Mouse (Mus musculus): ENCODE measurements around the gene Ugt8a.

Ugt8a gene

GRCm38 (mm10) chr3:125869873-125870272 lies 68.5 kb downstream of the Ugt8a start:
- DNase-seq (ENCODE audit: low read depth, low spot score) = no peak

DNA sequence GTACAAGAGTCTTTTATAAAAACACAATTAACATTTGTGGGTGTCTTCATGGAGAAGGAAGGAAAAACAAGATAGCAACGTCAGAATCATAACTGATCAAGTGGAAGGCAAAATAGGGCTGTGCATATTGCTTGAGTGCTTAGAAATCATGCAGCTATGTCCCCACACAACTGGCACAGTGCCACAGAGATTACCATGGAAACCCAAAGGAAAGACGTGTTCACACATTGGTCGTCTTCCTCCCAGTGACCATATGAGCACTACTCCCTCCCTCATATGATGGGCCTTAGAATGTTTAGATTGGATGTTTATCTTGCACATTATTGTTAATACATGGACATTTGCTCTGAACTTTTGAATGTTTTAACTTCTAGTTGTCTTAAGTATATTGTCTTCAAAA lies 76.8 kb downstream of the Ugt8a start:
- DNase-seq (ENCODE audit: low read depth, low spot score) = no peak

DNA sequence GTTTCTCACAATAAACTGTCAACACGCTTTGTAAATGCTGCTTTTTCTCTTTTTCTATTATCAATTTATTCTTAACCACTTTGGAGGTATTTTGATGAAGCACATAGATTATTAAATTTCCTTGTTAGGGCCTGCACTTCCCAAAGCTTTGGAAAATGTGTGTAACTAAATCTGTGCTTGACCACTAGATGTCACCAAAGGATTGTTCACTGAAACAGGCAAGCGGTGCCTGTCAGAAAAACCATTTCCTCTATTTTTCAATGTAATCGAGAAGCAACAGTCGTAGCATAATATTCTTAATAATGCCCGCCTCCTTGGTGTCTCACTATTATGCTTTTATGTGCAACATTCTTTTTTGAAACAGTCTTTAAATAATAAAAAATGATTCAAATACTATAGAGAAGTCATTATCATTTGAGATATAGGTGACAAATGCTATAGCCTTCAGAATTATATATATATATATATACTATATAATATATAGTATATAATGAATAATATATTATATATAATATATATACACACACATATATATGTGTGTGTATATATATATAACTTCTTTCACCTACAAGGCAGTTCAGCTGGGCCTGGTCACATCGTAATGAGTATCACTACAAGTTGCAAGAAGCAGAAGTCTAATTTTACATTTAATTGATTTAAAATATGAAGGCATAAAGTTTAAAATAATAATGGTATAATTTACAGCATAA lies 89.1 kb downstream of the Ugt8a start:
- DNase-seq (ENCODE audit: low read depth, low spot score) = no peak

DNA sequence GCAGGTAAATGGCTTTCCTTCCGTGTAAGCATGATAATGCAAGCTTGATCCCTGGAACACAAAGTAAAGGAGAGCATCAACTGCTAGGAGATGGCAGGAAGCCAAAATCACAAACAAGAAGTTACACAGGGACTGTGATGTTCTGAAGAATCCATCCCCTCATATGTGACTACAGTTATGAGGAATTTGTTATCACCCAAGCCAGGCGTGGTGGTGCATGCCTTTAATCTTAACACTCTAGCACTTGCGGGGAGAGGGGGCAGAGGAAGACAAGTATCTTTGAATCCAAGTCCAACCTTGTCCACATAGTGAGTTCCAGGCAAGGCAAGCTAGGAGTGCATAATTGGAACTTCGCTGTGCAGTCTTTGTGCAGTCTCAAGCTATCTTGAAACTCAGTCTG lies 110.4 kb downstream of the Ugt8a start:
- DNase-seq (ENCODE audit: low read depth, low spot score) = no peak

DNA sequence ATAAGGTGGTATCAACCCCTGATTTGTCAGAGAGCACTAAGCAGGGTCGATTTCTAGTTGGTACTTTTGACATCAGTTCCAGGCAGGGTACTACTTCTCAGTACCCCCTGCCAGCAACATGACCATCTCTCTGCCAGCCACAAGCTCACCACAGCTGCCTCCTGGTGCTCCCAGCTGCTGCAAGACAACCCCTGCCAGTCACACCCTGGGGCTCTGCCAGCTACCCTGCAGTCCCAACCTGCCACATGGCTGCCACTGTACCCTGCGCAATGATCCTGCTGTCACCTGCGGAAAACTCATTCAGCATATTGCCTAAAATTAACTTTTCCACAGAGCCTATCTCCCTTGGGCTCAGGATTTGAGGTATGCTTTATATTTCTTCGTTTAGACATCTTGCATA lies 111.2 kb downstream of the Ugt8a start:
- DNase-seq (ENCODE audit: low read depth, low spot score) = no peak

DNA sequence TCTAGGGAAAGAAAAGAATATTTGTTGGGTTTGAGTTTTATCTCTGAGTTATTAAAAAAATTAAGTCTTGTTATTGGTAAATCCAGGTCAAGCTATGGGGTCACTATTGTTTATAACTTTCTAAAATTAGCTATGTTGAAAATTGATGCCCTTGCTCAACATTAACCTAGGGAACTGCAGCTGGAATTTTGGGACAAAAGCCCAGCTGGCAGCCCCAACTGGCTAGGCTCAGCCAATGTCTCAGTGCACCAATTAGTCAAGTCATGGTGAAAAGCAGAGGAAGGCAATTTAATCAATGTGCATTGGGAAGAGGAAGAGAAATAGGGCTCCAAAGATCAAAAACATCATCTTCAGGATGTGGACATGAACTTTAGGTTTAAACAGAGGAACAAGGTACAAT lies 118.7 kb downstream of the Ugt8a start:
- no peak for DNase-seq (ENCODE audit: low read depth, low spot score)
